Mouse (Mus musculus) hematopoietic stem cell, adult 5-6 weeks (primary cell): ENCODE results near the gene Gm42791. TPM values are rescaled to one million over a fixed set of nuclear protein-coding genes. Genes with fewer than 3 reads are reported as not detected.

Experiments
- total RNA-seq: library from RNA; stranded (forward); fragments of 172-1452, 232-1000 nt; gene quantifications from 2 replicates; pipeline ENCODE4 v1.2.3, GENCODE M21; 2017

Gene Gm42791
- total RNA-seq, 1 experiment from 2014 or later: 0.30 TPM

Other genes with a start within 250 kb of the Gm42791 start
- gene Katnal1, start 65.8 kb downstream of the Gm42791 start, total RNA-seq: 13.1 and 13.6 TPM in 2 replicates
- gene Uspl1, start 189.2 kb upstream of the Gm42791 start, total RNA-seq: 42.1 and 59.9 TPM in 2 replicates
- gene Hmgb1, start 189.3 kb upstream of the Gm42791 start, total RNA-seq: 1,142 and 1,227 TPM in 2 replicates